Mouse (Mus musculus) left cerebral cortex, postnatal 10 days (tissue): ENCODE data around the gene Myrip. TPM values are rescaled to one million over a fixed set of nuclear protein-coding genes. Genes with fewer than 3 reads are reported as not detected.

Source experiments
- DNase-seq, 2 experiments: peaks; one replicate each; pipeline ENCODE4 v3.0.0; 2021 to 2022; ENCODE audit warnings: low spot score in 2 of 2, mixed read lengths in 1 of 2; ENCODE audit errors: extremely low spot score in 1 of 2
- intact Hi-C: fragments of 180-260 bp; cut with DNase I; formaldehyde crosslinking; loops from one replicate; pipeline ENCODE4 v1.15.1; 2025
- total RNA-seq, 2 experiments: library from RNA; stranded (reverse); gene quantifications; 2 replicates each; pipeline ENCODE4 v1.2.3; 2021

The Myrip gene
- total RNA-seq, 2 experiments from 2014 or later, result 63.5 to 70.6 TPM

DNA sequence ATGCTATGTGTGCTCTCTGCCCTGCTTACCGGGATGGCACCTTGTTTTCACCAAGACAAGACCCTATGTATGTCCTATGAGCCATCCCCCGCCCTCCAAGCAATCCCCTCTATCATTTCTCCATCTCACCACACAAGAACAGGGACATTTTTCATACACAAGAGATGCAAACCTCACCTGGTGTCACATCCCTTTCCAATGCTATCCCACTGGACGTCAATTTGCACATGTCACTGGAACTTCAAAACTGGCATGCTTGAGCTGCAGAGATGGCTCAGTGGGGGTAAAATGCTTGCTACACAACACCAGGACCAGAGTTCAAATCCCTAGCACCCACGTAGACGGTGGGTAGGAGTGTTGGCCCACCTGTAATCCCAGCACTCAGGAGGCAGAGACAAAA, 196.7 kb downstream of the Myrip start:
- DNase-seq, result no peak
- intact Hi-C loops, result loop anchor here (5.0 kb wide), 1 partner anchor 356 kb away; no protein-coding TSS in a partner anchor

DNA sequence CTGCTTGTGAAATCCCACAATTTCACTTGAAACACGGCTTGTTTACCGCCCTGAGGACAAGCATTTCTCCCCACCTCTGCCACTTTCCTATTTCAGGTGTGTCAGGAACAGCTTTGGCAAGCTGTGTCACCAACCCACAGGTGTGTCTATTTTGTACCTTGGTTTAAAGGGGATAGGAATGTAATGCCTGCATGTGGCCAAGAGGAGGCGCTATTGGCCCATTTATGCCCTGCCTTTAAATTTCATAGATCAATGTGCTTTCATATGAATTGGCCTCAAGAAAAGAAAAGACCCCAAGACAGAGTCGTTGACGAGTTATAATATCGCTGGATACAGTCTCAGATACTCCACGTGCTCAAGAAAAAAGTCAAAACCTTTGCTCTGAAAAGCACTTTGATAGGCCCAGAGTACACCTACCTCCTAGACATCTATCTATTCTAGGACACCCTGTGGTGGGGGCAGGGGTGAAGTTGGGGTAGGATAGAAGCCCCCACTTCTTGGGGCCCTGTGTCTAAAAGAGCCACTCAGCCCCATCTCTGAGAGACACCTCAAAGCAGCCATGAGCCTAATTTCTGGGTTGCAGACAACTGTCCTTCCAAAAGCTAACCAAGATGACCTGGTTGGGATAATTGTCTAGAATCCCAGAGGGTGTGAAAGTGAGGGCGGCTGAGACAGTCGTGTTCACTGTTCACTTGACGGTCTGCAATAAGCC, 200.0 kb downstream of the Myrip start:
- intact Hi-C loops, result no loop called here
- DNase-seq, result no peak

DNA sequence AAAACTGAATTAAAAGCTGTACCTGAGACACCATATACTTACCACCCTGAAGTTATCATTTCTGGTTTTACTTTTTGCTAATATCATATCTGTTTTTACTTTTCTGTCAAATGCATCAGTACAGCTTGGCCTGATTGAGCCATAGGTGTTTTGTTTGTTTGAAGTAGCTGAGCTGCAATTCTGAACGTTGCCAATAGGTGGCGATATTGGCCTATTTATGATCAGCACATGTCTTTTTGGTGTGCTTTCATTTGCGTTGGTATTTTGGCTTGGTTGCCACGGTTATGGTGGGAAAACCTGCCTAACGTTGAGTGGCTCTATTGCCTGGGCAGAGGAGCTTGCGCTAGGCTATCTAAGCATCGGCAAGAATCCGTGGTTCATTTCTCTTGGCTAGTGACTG, 200.7 kb downstream of the Myrip start:
- intact Hi-C loops, result loop anchor here (1.0 to 2.0 kb wide), 3 partner anchors 69 to 89 kb away; partner anchors contain the start of gene Rpl14
- DNase-seq, result peak; percentile 71 to 76

DNA sequence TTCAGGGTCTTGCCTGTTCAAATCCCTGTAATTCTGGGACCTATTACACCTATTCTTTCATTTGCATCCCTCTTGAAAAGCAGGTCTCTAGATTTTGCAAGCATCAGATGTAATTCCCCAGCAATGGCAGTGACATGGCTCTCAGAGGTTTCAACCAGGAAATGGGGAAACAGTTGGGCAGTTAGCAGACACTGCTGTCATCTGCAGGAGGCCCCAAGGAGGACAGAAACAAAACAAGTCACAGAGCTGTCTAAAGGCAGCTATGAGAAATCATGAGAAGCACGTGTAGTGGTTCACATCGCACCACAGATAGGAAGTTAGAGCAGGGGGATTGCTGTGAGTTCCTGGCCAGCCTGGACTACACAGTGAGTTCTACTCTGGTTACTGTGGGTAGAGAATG, 203.1 kb downstream of the Myrip start:
- intact Hi-C loops, result no loop called here
- DNase-seq, result no peak

DNA sequence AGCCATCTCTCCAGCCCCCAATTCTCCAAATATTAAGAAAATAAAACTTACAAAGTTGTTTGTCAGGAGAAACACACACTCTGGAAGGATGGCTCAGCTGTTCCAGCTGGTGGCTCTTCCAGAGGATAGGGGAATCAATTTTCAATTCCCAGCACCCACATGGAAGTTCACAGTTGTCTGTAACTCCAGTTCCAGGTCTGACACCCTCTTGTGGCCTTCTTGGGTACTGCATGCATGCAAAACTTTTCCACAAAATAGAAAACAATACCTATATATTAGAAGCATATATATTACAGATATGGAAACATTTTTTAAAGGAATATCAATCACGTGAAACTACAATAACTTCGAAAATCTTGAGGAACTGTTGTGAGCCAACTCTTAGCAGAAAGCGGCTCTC, 210.5 kb downstream of the Myrip start:
- intact Hi-C loops, result no loop called here
- no peak for DNase-seq

DNA sequence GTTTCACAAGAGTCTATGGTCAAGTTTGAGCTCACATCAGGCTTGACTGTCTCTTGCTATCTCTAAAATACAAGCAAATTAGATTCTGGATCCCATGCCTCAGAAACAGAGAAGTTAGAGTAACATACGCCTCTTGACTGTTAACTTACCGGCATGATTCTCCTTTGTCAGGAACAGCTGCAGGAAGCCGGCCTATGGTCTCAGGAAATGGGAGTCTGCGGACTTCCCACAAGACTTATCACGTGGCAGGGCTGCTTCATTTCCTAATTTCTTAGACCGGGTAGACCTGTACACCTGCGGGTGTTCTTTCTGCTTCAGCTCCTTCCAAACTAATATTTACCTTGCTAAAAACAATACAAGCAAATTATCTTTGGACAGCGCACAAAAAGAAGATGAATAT, 215.4 kb downstream of the Myrip start:
- intact Hi-C loops, result no loop called here
- no peak for DNase-seq

DNA sequence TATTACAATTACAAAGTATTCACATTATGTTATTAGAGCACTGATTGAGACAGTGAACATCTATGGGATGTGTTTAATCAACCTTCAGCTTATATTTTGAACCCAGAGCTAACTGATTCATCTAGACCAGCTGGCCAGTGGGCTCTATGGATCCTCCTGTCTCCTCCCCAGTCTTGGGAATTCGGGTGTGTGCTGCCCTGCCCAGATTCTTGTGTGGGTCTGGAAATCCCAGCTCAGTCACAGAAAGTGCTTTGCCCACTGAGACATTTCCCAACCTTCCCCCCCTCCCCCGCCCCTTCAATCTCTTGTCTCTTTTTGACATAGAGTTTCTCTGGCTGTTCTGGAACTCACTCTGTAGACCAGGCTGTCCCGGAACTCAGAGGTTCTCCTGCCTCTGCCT, 217.6 kb downstream of the Myrip start:
- intact Hi-C loops, result no loop called here
- no peak for DNase-seq

DNA sequence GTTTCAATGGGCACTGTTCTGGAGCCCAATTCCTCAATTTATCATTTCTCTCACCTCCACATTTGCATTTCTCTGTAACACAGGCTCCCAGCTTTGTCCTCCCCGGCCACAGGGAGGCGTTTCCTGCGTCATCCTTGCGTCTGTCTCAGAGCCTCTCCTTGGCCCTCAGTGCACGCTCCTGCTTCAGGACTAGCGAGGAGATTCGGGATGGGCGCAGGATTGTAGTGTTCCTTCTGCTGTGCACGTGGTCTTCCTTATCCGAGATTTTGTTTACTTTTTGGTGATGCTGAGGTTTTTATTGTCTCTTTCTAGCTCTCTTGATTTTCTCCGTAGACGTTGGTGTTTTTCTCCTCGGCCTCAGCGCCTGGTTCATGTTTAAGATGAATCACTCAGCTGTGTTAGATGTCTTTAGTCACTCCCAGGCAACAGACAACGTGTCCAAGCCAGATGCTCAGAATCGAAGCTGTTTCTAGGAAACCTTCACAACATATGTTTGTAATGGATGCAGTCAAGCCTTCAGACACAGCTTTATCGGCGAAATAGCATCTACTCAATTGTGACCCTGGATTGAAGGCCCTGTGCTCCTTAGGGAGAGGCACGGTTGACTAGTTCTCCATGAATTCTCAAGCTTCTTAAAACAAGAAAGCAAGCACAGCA, 218.3 kb downstream of the Myrip start:
- DNase-seq, result no peak
- intact Hi-C loops, result no loop called here

DNA sequence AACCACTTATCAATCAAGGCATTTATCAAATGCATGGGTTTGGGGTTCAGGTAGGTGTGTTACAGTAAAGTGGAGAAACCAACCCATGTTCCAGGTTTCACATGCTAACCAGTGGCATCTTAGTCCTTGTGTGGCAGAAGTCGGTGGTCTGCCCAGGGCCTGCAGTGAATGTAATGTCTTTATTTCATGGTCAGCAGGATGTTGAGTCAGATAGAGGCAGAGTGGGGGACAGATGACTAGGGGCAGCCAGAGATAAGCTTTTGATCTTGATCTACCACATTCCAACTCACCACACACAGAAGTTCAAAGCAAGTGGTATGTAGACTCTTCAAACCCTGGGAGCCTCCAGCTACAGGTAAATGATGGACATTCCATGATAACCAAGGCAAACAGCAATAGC, 219.8 kb downstream of the Myrip start:
- intact Hi-C loops, result no loop called here
- no peak for DNase-seq

Other genes starting within 250 kb of the Myrip start
- gene Cx3cr1, start 231.6 kb upstream of the Myrip start, total RNA-seq, result 10 to 100 TPM; 31.9 to 33.5 TPM
- not detected for gene Ccr8, start 209.4 kb upstream of the Myrip start, total RNA-seq
- 10 to 100 TPM; 24.5 to 26.6 TPM for gene Slc25a38, start 191.1 kb upstream of the Myrip start, total RNA-seq
- 100 to 1,000 TPM; 711 to 726 TPM for gene Rpsa, start 173.8 kb upstream of the Myrip start, total RNA-seq
- gene Mobp, start 151.8 kb upstream of the Myrip start, total RNA-seq, result 10 to 100 TPM; 18.6 to 57.9 TPM
- gene Eif1b, start 190.7 kb downstream of the Myrip start, total RNA-seq, result 100 to 1,000 TPM; 167 to 177 TPM
- gene Entpd3, start 238.3 kb downstream of the Myrip start, total RNA-seq, result 1 to 10 TPM; 4.0 to 5.6 TPM